Mouse (Mus musculus) cortical plate, adult 2 months (tissue): ENCODE measurements around the gene Rragd.

ENCODE experiments used
- CTCF ChIP-seq: fragments of 200-500 bp; IDR thresholded peaks from 2 replicates; pipeline ENCODE4 v1.5.1; 2011; ENCODE audit warnings: mild to moderate bottlenecking, control low read depth, low read length; ENCODE audit not compliant: insufficient read depth; ENCODE audit errors: extremely low read depth
- POLR2A ChIP-seq: fragments of 200-500 bp; IDR thresholded peaks from 2 replicates; pipeline ENCODE4 v1.6.1; 2011; ENCODE audit warnings: mild to moderate bottlenecking, low read length, control low read depth; ENCODE audit not compliant: insufficient read depth; ENCODE audit errors: extremely low read depth

- TF ChIP-seq POLR2A, result no peak
- TF ChIP-seq CTCF, result no peak
Observed at GRCm38 (mm10) chr4:33032045-33032444, 49.2 kb downstream of the Rragd start.
